Mouse (Mus musculus): ENCODE measurements around the gene Foxo3.

Gene Foxo3

GRCm38 (mm10) chr10:42275871-42276501, 569 bp downstream of the Foxo3 start:
- no peak for DNase-seq (ENCODE audit: inconsistent ontology term)

- peak; percentile 77 for DNase-seq (ENCODE audit: inconsistent ontology term)
Observed at GRCm38 (mm10) chr10:42275401-42275870, 1.1 kb downstream of the Foxo3 start.

- no peak for DNase-seq (ENCODE audit: inconsistent ontology term)
Observed at GRCm38 (mm10) chr10:42274712-42275400, 1.7 kb downstream of the Foxo3 start.

GRCm38 (mm10) chr10:42273760-42274691, 2.5 kb downstream of the Foxo3 start:
- DNase-seq (ENCODE audit: inconsistent ontology term): peak; percentile 78

GRCm38 (mm10) chr10:42273403-42273759, 3.2 kb downstream of the Foxo3 start:
- no peak for DNase-seq (ENCODE audit: inconsistent ontology term)

- DNase-seq (ENCODE audit: inconsistent ontology term): no peak
Observed at GRCm38 (mm10) chr10:42271454-42272230, 4.9 kb downstream of the Foxo3 start.

- no peak for DNase-seq (ENCODE audit: inconsistent ontology term)
Observed at GRCm38 (mm10) chr10:42270277-42271083, 6.1 kb downstream of the Foxo3 start.

GRCm38 (mm10) chr10:42269281-42270025, 7.1 kb downstream of the Foxo3 start:
- no peak for DNase-seq (ENCODE audit: inconsistent ontology term)

- DNase-seq (ENCODE audit: inconsistent ontology term): no peak
Observed at GRCm38 (mm10) chr10:42267811-42268545, 8.6 kb downstream of the Foxo3 start.

- no peak for DNase-seq (ENCODE audit: inconsistent ontology term)
Observed at GRCm38 (mm10) chr10:42265021-42265689, 11.4 kb downstream of the Foxo3 start.

GRCm38 (mm10) chr10:42264195-42264594, 12.4 kb downstream of the Foxo3 start:
- no peak for DNase-seq (ENCODE audit: inconsistent ontology term)

- DNase-seq (ENCODE audit: inconsistent ontology term): no peak
Observed at GRCm38 (mm10) chr10:42263701-42264100, 12.9 kb downstream of the Foxo3 start.

GRCm38 (mm10) chr10:42262061-42262460, 14.5 kb downstream of the Foxo3 start:
- DNase-seq (ENCODE audit: inconsistent ontology term): no peak

GRCm38 (mm10) chr10:42261103-42261502, 15.5 kb downstream of the Foxo3 start:
- DNase-seq (ENCODE audit: inconsistent ontology term): no peak

GRCm38 (mm10) chr10:42260523-42260922, 16.0 kb downstream of the Foxo3 start:
- no peak for DNase-seq (ENCODE audit: inconsistent ontology term)

- no peak for DNase-seq (ENCODE audit: inconsistent ontology term)
Observed at GRCm38 (mm10) chr10:42259602-42260001, 17.0 kb downstream of the Foxo3 start.

- DNase-seq (ENCODE audit: inconsistent ontology term): no peak
Observed at GRCm38 (mm10) chr10:42257985-42258384, 18.6 kb downstream of the Foxo3 start.

- peak; percentile 36 for DNase-seq (ENCODE audit: inconsistent ontology term)
Observed at GRCm38 (mm10) chr10:42254788-42255187, 21.8 kb downstream of the Foxo3 start.

All from Muller cell, postnatal 12 days (primary cell).